Mouse (Mus musculus) limb, embryonic 12.5 days (tissue): ENCODE measurements around the gene Cpeb3. TPM values are rescaled to one million over a fixed set of nuclear protein-coding genes. Genes with fewer than 3 reads are reported as not detected.
"Not testable (repeated sequence)": the region's sequence is repeated elsewhere in the genome, so short reads cannot be mapped to it uniquely, and the experiment has no call there.

Experiments used
- ATAC-seq: fragments of 200-750 bp; cut with Nextera tagmentation; 2 replicates; pipeline ENCODE4 v1.8.0; 2017; ENCODE audit warnings: low read depth, moderate TSS enrichment; ENCODE audit not compliant: insufficient number of reproducible peaks, insufficient read depth, low FRiP score, low TSS enrichment
- H3K27ac ChIP-seq: fragments of 300-500 bp; sonication (generic); 2 replicates; pipeline ENCODE4 v1.5.1; 2016; ENCODE audit warnings: mild to moderate bottlenecking, moderate library complexity
- H3K27me3 ChIP-seq: fragments of 300-500 bp; sonication (generic); 2 replicates; pipeline ENCODE4 v1.6.1; 2016; ENCODE audit warnings: mild to moderate bottlenecking, moderate library complexity
- H3K36me3 ChIP-seq: fragments of 300-500 bp; sonication (generic); 2 replicates; pipeline ENCODE4 v1.6.1; 2016; ENCODE audit warnings: mild to moderate bottlenecking, moderate library complexity
- H3K4me1 ChIP-seq: fragments of 300-500 bp; sonication (generic); replicated peaks from 2 replicates; pipeline ENCODE4 v1.6.1; 2016
- H3K4me2 ChIP-seq: fragments of 300-500 bp; sonication (generic); 2 replicates; pipeline ENCODE4 v1.6.1; 2016; ENCODE audit warnings: mild to moderate bottlenecking, moderate library complexity
- H3K4me3 ChIP-seq: fragments of 300-500 bp; sonication (generic); replicated peaks from 2 replicates; pipeline ENCODE4 v1.5.1; 2016; ENCODE audit warnings: mild to moderate bottlenecking
- H3K9ac ChIP-seq: fragments of 300-500 bp; sonication (generic); replicated peaks from 2 replicates; pipeline ENCODE4 v1.6.1; 2016; ENCODE audit warnings: mild to moderate bottlenecking, moderate library complexity
- H3K9me3 ChIP-seq: fragments of 300-500 bp; sonication (generic); 2 replicates; pipeline ENCODE4 v1.6.1; 2016; ENCODE audit warnings: mild to moderate bottlenecking, moderate library complexity
- WGBS: fragments of 180-500 bp; shearing (Covaris S2); methylation state at CpG from one replicate; pipeline ENCODE4 v1.1.7; 2016; 5-methylcytosine and 5-hydroxymethylcytosine counted together
- polyA plus RNA-seq: library from polyadenylated mRNA; unstranded; fragments of >200 nt; fragmentation: Nextera tagmentation; extraction: Ambion mirVana; gene quantifications from 2 replicates; pipeline ENCODE4 v1.2.1, GENCODE M21; 2016

The Cpeb3 gene
- polyA plus RNA-seq, 1 experiment from 2014 or later, result 1.9 TPM

DNA sequence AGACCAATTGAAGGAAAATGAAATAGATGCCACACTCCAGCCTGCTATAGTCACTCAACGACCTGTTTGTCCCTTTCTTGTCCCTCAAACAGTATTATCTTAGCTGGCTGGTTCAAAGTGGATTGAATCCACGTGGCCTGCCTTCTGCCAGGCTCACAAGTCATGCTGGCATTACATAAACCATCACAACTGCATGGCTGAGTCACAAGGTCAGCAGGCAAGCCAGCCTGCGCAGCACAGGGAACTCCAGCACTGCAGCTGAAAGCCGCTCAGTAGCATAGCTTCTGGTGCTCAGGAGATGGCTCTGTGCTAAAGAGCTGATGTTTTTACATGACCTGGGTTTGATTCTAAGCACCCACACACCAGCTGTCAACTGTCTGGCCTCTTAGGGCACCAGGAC, 130.3 kb downstream of the Cpeb3 start:
- no peak overlapping the region for H3K9ac ChIP-seq
- H3K4me2 ChIP-seq, result no peak overlapping the region
- no peaks in the 10 kb centered on the region for H3K27me3 ChIP-seq
- no peak for ATAC-seq
- H3K9me3 ChIP-seq, result no peaks in the 10 kb centered on the region
- no peak overlapping the region for H3K27ac ChIP-seq
- no peak overlapping the region for H3K4me3 ChIP-seq
- WGBS, result 54% methylated on average over 4 of the region's 4 CpGs
- H3K36me3 ChIP-seq, result no peaks in the 10 kb centered on the region
- no peaks in the 10 kb centered on the region for H3K4me1 ChIP-seq

DNA sequence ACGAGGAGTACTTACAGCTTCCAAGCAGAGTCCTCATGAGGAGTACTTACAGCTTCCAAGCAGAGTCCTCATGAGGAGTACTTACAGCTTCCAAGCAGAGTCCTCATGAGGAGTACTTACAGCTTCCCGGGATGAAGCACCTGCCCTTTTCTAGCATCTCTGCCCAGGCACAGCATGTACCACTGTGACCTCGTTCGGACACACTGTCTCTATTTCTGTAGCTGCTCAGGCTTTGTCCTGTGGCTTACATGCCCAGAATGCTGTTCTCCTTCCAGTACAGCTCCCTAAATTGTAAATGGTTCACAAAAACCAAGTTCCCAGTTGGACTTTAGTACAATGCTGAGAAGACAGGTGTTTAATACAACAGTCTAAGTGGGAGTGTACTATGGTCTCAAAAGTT, 131.1 kb downstream of the Cpeb3 start:
- H3K4me3 ChIP-seq, ATAC-seq, H3K36me3 ChIP-seq, H3K27me3 ChIP-seq, H3K27ac ChIP-seq, H3K4me1 ChIP-seq, H3K4me2 ChIP-seq, H3K9me3 ChIP-seq, H3K9ac ChIP-seq: not testable (repeated sequence)
- 82% methylated on average over 4 of the region's 4 CpGs for WGBS

DNA sequence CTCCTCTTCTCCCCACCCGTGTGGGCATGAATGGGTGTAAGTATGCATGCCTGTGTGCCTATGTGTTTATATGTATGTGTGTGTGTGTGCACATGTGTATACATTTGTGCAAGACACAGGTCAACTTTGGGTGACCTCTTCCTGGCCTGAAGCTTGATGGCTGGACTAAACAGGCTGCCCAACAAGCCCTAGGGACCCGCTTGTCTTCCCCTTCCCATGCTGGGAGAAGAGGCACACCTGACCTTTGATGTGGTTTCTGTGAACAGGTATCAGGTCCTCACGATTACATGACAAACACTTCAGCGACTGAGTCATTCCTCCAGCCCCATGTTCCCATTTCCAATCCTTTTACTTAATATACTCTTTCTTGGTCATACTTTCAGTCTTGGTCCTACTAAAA, 131.8 kb downstream of the Cpeb3 start:
- WGBS, result 85% methylated on average over 4 of the region's 4 CpGs

DNA sequence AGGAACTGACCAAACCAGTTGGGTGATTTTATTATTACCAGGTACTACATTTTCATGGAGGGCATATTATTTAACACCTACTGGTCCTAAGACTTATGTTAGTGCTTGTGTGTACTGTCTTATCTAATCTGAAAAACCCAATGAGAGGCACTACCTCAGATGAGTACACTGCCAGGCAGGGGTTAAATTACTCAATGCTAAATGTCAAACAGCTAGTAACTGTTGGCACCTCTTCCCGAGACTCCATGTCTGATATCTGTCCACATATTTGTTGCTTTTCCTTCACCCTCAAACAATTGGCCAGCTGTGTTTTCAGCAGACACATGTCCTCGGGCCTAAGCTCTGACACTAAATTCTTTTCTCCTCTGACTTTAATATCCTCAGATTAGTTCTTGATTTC, 132.3 kb downstream of the Cpeb3 start:
- WGBS, result 59% methylated on average over 2 of the region's 2 CpGs
- no peak for ATAC-seq
- Histone ChIP-seq H3K9ac (no peak overlapping the region), H3K9me3 (no peaks in the 10 kb centered on the region), H3K4me2 (no peak overlapping the region), H3K4me1 (no peaks in the 10 kb centered on the region), H3K36me3 (no peaks in the 10 kb centered on the region), H3K4me3 (no peak overlapping the region), H3K27ac (no peak overlapping the region), H3K27me3 (no peaks in the 10 kb centered on the region)

More for the DNA sequence above, 131.8 kb downstream of the Cpeb3 start:
- ATAC-seq, result no peak
- H3K27me3 ChIP-seq, result no peaks in the 10 kb centered on the region
- no peaks in the 10 kb centered on the region for H3K36me3 ChIP-seq
- H3K4me1 ChIP-seq, result no peaks in the 10 kb centered on the region
- no peaks in the 10 kb centered on the region for H3K9me3 ChIP-seq
- no peak overlapping the region for H3K27ac ChIP-seq
- no peak overlapping the region for H3K9ac ChIP-seq
- no peak overlapping the region for H3K4me3 ChIP-seq
- H3K4me2 ChIP-seq, result no peak overlapping the region

DNA sequence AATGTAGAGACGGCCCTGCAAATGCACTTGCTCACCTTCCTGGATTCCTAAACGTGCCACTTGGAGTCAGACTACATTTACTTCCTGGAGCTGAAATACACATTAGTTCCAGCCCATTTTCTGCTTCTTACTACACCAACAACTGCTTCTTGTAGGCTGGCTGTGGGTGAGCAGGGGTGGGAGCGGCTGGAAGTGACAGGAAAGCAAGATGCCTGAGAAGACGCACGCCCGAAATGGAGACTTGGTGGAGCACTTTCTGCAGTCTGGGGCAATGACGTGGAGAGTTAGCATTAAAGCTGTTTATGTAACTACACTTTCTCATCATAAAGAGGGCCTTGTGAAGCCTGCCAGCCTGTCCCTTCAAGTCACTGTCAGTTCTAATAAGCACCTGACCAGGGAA, 132.7 kb downstream of the Cpeb3 start:
- Histone ChIP-seq H3K27ac (no peak overlapping the region), H3K9me3 (no peaks in the 10 kb centered on the region), H3K27me3 (no peaks in the 10 kb centered on the region), H3K4me2 (no peak overlapping the region), H3K9ac (no peak overlapping the region), H3K4me3 (no peak overlapping the region), H3K4me1 (no peaks in the 10 kb centered on the region), H3K36me3 (no peaks in the 10 kb centered on the region)
- ATAC-seq, result no peak
- WGBS, result 65% methylated on average over 7 of the region's 7 CpGs

DNA sequence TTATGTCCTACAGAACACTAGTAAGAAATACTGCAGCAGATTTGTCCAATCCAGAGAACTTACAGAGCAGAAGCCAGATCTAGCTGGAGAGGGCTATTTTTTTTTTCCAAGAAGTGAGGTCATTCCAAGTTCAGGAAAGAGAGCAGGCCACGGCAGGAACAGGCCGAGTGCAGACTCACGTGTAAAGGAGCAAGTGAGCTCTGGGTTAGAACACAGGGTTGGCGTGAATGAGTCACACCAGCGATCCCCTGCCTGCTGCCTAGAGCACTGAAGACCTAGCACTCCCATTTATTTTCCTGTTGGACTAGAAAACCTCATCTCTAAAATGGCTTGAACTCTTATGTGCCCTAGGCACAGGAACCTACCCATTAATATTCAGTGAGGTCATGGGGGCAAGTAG, 133.7 kb downstream of the Cpeb3 start:
- no peaks in the 10 kb centered on the region for H3K27me3 ChIP-seq
- ATAC-seq, result no peak
- no peak overlapping the region for H3K9ac ChIP-seq
- WGBS, result 74% methylated on average over 5 of the region's 5 CpGs
- H3K36me3 ChIP-seq, result no peaks in the 10 kb centered on the region
- no peak overlapping the region for H3K4me3 ChIP-seq
- no peaks in the 10 kb centered on the region for H3K4me1 ChIP-seq
- H3K4me2 ChIP-seq, result no peak overlapping the region
- no peak overlapping the region for H3K27ac ChIP-seq
- no peaks in the 10 kb centered on the region for H3K9me3 ChIP-seq

DNA sequence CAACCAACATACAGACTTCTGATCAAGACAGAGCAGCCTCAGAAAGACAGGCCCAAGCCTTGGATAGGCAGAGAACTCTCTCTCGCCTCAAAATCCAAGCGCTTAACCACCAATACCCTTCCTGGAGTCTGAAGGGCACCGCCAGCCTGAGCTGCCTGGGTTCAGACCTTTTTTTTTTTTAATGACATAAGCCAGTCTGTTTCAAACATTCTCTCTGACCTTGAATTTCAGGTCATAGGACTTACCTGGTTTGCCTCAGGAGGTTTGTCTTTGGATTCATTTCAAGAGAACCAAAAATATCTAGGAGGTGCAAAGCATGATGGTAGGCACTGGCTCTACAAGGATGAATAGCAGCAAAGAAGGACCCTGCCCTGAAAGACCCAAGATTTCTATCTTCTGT, 134.1 kb downstream of the Cpeb3 start:
- no peak overlapping the region for H3K9ac ChIP-seq
- 98% methylated on average over 3 of the region's 3 CpGs for WGBS
- H3K27me3 ChIP-seq, result no peaks in the 10 kb centered on the region
- H3K4me3 ChIP-seq, result no peak overlapping the region
- H3K4me1 ChIP-seq, result no peaks in the 10 kb centered on the region
- no peak overlapping the region for H3K4me2 ChIP-seq
- H3K36me3 ChIP-seq, result no peaks in the 10 kb centered on the region
- no peaks in the 10 kb centered on the region for H3K9me3 ChIP-seq
- no peak for ATAC-seq
- no peak overlapping the region for H3K27ac ChIP-seq

DNA sequence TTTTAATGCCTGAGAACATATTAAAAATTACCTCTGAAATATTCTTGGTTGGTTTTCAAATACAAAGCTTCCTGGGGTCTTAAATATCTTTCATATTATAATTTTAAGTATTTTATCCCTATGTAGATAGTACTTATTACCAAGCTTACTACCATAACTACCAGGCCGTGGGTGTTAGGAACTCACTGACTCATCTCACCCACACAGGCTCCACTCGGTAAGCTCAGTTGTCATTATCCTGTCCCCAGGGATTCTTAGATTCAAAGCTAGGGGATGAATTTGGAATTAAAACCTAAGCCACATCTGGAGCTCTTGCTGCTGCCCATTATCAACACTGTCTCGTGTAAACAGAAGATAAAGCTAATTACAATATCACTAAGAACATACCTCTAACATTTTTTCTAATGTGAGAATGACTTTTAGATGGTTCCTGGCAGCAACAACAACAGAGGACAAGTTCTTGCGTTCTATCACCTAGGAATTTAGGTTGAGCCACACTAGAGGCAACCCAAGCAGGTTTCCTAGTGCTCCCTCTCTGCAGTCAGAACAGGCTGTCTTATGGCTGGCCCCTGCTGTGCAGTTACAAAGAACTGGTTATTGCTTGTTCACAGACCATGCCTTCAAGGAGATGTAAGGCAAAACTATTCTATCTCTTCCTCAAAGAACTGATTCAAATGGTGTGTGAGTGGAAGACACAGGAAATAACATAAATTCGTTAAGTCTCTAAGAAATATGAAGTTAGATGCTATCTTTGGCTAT, 135.4 kb downstream of the Cpeb3 start:
- Histone ChIP-seq H3K4me2 (no peak overlapping the region), H3K27me3 (no peaks in the 10 kb centered on the region), H3K9ac (no peak overlapping the region), H3K36me3 (no peaks in the 10 kb centered on the region), H3K9me3 (no peaks in the 10 kb centered on the region), H3K4me1 (no peaks in the 10 kb centered on the region), H3K27ac (no peak overlapping the region), H3K4me3 (no peak overlapping the region)
- no peak for ATAC-seq
- WGBS, result 72% methylated on average over 5 of the region's 5 CpGs

DNA sequence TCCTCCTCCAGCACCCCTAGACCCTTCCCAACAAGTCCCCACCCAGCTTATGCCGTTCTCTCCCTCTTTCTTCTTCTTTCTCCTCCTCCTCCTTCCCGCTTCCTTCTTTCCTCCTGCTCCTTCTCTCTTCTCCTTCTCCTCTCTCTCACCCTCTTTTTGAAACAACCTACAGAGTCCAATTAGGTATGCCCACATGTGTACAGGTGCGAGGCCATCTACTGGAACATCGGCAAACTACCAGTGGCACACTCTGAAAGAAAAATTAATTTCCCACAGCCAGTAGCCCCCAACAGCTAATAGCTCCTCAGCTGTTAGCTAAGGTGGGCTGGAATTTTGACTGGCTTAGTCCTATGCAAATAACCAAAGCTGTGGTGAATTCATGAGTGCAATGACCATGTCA, 139.2 kb downstream of the Cpeb3 start:
- no peak overlapping the region for H3K4me3 ChIP-seq
- no peaks in the 10 kb centered on the region for H3K4me1 ChIP-seq
- no peak overlapping the region for H3K9ac ChIP-seq
- no peaks in the 10 kb centered on the region for H3K9me3 ChIP-seq
- no peak for ATAC-seq
- no peak overlapping the region for H3K27ac ChIP-seq
- H3K27me3 ChIP-seq, result no peaks in the 10 kb centered on the region
- WGBS, result 83% methylated on average over 4 of the region's 4 CpGs
- no peaks in the 10 kb centered on the region for H3K36me3 ChIP-seq
- no peak overlapping the region for H3K4me2 ChIP-seq

DNA sequence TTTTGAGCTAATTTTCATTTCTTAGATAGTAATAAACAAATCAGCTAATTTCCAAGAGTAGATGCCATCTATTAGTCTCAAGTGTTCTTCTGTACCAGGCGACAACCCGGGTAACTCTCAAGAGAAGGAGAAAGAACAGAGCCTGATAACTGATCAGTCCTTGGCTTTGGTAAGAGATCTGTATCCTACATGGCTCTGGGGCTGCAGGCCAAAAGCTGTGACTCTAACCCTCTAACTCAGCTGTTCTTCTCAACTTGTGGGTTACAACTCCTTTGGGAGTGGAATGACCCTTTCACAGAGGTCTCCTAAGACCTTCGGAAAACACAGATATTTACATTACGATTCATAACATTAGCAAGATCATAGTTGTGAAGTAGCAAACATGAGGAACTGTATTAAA, 148.3 kb downstream of the Cpeb3 start:
- Histone ChIP-seq H3K27me3 (no peaks in the 10 kb centered on the region), H3K4me1 (no peaks in the 10 kb centered on the region), H3K36me3 (no peaks in the 10 kb centered on the region), H3K4me2 (no peak overlapping the region), H3K27ac (no peak overlapping the region), H3K4me3 (no peak overlapping the region), H3K9ac (no peak overlapping the region), H3K9me3 (no peaks in the 10 kb centered on the region)
- no peak for ATAC-seq
- WGBS, result 82% methylated on average over 4 of the region's 4 CpGs

DNA sequence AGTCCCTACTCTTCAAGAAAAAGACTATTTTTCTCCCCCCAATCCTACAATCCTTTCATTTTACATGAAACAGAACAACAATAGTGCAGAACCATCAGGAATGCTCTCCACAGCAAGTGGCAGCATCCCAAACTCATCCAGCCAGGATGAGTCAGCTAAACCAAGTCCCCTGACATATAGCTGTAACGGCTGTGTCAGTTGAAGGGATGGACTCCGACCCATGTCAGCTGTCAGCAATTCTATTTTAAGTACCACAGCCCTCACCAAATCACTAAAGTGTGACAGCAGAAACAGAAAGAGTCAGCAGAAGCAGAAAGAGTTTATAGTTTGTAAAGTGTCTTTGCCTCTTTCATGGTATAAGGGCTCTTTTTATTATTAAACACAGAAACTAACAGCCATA, 148.8 kb downstream of the Cpeb3 start:
- H3K9me3 ChIP-seq, result no peaks in the 10 kb centered on the region
- H3K36me3 ChIP-seq, result no peaks in the 10 kb centered on the region
- WGBS, result 75% methylated on average over 2 of the region's 2 CpGs
- H3K4me1 ChIP-seq, result no peaks in the 10 kb centered on the region
- H3K4me3 ChIP-seq, result no peak overlapping the region
- no peak overlapping the region for H3K27ac ChIP-seq
- H3K9ac ChIP-seq, result no peak overlapping the region
- ATAC-seq, result no peak
- no peaks in the 10 kb centered on the region for H3K27me3 ChIP-seq
- H3K4me2 ChIP-seq, result no peak overlapping the region

DNA sequence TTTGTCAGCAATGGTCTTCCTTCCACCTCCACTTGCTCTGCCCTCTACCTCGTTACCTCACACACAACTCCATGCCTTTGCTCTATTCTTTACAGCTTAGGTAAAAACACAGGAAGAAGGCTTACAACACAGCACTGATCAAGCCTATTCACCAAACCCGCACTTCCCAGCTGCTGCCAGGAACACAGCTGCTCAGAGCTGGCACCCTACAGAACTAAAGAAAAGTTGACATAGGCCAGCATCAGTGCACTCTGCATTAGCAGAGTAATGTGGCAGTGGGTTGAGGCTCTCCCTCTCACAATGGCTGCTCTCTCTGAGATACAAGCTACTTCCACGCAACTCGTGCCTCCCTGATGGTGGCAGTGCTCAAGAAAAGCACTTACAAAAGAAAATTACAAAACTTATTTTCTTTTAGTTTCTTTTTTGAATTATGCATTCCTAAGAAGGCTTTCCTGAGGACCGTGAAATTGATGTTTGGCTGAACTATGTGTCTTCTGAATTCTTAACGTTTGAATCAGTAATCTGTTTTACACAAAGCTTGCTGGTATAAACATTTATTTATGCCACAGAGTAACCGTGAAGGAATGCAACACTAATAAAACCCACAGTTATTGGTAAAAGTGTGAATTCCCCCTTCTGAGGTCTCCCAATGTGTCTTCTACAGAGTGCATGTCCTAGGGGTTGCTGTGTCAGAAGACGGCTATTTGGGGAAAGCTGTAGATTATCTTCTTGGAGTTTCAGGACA, 151.1 kb downstream of the Cpeb3 start:
- H3K4me3 ChIP-seq, result no peak overlapping the region
- WGBS, result 81% methylated on average over 8 of the region's 8 CpGs
- H3K4me2 ChIP-seq, result no peak overlapping the region
- no peak overlapping the region for H3K27ac ChIP-seq
- H3K27me3 ChIP-seq, result no peaks in the 10 kb centered on the region
- no peaks in the 10 kb centered on the region for H3K36me3 ChIP-seq
- no peak overlapping the region for H3K9ac ChIP-seq
- H3K9me3 ChIP-seq, result no peaks in the 10 kb centered on the region
- ATAC-seq, result no peak
- H3K4me1 ChIP-seq, result no peaks in the 10 kb centered on the region
